Mouse (Mus musculus): ENCODE measurements around the gene Zcchc14.
"Not testable (repeated sequence)": the region's sequence is repeated elsewhere in the genome, so short reads cannot be mapped to it uniquely, and the experiment has no call there.

The Zcchc14 gene

DNA sequence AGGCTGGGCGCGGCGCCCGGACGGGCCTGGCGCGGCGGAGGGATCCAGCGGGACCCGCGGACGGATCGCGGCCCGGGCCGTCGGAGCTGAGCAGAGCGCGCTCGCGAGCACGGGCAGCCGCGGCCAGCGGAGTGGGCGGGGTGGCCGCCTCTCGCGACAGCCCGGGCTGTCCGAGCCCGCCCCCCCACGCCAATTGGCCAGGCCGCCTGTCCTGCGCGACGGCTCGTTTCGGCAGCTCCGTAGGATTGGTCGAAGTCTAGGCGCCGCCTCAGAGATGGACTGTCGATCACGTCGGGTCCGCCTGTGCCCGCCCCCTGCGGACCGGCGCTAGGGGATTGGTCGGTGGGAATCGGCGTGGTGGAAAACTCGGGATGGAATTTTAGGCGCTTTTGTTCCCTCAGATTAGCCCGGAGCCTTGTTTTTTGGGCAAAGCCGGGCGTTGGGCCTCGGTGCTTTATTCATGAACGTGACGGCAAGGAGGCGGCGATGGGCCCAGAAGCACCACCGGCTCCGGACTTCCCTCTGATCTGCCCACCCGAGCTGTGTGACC, at the start of gene Zcchc14:
Gene Zcchc14, minus strand, starts transcription at position 128 of the 550 bp plus-strand sequence.
- peak; percentile 99 for DNase-seq

DNA sequence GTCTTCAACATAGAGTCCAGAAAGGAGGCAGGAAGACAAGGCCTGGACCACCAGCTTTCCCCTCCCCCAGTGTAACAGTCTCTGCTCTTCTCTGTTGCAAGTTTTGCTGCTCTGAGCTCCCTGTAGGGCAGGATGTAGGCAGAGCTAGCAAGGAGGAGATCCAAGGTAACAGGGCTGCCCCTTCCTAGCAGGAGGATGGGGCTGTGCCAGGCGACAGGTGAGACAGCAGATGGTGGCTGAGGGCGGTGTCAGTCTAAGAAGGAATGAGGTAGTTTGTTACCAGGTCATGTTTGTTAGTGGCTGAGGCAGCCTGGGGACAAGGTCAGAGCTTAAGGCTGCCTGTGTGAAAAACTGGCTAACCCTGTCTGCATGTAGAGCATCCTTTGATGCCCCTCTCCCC, 47.2 kb upstream of the Zcchc14 start:
- peak; percentile 98 for DNase-seq

DNA sequence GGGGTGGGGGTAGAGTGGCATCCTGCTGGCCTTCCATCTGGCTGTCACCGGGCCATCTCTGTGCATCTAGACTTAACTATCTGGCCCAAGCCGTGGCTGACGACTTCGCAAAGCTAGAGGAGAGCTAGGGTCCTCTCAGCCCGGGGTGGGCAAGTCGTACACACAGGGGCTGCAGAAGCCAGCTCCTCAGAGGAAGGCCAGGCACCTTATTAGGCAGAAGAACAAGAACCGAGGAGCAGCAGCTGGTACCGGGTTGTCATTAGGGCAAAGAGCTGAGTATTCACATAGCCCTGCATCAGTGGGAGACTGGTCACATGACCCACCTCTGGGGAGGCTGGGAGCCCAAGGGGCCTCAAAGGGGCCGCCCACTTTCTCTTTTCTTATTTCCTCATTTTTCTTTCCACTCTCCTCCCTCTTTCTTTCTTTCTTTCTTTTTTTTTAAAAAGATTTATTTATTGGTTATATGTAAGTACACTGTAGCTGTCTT, 46.0 kb upstream of the Zcchc14 start:
- DNase-seq = no peak

DNA sequence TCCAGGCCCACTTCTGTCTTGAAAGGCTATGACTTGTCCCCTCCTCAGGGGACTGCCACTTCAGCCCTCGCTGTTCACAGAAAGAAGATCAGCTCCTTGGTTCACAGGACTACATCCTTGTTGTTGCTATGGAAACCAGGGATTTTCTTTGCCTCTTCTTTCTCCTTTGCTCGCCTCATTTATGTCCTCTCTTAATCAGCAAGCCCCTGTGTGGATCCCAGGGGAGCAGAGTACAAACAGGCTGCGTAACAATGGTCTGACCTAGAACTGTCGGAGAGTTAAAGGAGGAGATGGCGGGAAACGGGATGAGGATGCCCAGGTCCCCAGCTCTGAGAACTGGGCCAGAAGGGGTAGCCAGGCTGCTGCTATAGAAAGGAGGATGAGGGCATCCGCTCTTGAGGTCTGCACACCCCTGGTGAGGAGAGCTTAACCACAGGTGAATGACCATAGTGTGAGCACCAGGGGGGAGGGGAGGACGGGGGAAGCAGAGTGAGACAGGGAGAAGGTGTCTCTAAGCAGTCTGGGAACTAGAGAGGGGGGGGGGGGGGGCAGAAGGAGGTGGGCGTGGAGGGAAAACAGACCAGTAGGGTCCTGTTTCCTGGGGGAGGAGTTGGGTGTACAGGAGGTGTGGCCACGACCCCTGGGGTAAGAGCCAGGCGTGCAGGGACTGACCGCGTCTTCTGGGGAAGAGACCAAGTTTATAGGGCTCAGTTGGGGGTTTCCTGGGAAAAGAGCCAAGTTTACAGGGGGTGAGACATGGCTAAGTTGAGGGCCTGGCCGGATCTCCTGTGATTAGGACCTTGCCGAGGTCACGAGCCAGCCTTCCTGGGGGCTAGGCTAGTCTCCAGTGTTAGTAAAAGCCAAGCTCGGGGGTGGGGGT, 45.3 kb upstream of the Zcchc14 start:
- peak; percentile 87 for DNase-seq

DNA sequence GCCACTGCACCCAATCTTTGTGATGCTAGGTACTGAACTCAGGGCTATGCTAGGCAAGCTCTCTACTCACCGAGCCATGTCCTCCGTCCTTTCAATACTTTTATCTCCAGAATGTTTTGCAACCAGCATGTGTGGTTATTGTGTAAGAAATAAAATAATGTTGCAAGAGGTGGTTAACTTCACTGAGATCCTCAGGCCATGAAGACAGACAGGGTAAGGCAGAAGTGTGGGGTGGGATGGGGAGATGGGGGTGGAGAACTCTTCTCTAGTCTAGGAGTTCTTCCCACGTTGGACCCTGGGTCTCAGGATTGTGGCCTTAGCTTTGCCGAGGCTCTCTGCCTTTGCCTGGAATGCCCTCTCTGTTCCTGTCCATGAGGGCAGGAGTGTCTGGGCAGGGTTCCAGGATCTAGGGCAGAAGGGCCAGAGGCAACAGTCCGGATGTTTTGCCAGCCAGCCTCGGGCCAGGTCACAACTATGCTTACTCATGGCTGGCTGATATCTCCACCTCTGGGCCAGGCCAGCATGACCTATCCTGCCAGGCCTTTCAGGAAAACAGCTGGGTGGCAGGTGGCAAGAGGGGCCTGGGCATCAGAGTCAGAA, 43.0 kb upstream of the Zcchc14 start:
- no peak for DNase-seq

- DNase-seq = peak; percentile 86
Observed at GRCm38 (mm10) chr8:121694453-121694852, 41.8 kb upstream of the Zcchc14 start.

- no peak for DNase-seq
Observed at GRCm38 (mm10) chr8:121688496-121688895, 35.8 kb upstream of the Zcchc14 start.

GRCm38 (mm10) chr8:121687455-121688161, 34.9 kb upstream of the Zcchc14 start:
- DNase-seq = peak; percentile 60

DNA sequence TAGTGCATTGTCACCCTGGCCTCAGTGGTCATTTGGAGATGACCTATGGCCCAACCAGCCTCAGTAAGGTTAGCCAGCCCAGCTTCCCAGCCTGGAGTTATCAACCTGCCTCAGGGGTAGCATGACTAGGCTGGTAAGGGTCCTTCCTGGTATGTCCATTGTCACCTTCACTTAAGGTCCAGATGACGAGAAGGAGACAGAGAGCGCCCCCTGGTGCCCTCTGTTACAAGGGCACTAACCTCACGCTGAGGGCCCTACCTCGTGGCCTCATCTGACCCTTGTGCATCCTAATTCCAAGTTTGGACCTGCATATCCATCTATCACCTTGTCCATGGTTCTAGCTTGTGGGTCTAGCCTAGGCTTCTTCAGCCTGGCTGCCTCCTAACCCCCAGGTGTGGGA, 32.7 kb upstream of the Zcchc14 start:
- peak; percentile 77 for DNase-seq

DNA sequence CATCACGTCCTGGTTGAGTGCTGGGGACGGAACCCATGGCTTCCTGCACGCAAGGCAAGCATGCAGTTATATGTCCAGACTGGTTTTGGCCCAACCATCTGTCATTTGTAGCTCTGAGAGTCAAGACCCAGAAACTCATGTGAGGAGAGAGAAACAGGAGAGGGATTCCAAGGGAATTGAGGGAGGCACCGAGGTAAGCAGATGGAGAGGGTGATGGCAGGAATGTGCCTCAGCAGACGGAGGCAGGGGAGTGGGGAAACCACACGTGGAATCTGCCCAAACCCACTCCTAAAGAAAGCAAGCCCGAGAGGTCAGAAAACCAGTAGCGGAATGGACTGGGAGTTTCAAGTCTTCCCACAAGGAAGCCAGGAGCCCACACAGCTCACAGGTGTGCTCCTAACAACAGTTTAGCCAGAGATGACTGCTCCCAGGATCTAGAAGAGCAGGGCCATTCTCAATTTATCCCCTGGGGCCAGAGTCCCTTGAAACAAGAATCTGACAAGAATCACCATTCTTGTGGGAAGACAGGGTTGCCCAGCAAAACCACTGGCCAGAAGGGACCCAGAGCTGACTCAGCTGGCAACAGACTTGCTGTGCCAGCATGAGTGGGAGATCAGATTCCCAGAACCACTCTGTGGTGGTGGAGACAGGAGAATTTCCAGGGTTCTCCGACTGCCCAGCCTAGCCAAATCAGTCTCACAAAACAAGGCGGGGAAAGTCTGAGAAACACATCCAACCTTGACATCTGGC, 30.6 kb upstream of the Zcchc14 start:
- DNase-seq = no peak

DNA sequence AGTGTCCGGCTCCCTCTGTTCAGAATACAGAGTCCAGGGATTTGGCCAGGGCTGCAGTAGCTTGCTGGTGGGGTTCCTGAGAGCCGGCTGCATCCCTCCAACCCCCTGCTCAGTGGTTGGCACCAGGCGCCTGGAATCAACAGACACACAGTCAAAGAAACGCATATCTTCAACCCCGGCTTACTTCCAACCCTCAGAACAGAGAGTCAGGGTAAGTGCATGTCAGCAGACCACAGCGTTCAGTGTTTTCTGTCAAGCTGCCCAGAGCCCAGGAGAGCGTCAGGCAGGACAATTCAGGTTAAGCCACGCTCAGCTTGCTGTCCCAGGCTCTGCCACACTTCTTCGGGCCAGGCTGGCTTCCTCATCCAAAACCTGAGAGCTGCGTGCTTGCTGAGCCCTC, 28.8 kb upstream of the Zcchc14 start:
- peak; percentile 64 for DNase-seq

DNA sequence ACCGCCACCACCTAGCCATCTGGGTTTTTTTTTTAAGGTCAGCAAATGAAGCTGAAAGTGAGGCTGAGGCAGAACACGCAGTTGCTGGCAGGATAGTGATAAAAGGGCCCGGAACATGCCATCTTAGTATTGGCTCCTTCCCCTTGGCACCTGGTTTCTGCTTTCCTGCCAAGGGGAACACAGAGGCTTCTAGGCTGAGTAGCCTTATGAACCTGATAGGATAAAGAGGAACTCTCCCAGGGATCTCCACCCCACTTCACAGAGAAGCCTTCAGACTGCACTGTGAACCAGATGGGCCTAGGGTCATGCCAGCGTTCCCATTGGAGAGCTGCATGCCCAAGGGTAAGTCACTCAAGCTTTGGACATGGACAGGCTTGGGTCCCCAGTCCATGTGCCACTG, 28.2 kb upstream of the Zcchc14 start:
- DNase-seq = peak; percentile 81

DNA sequence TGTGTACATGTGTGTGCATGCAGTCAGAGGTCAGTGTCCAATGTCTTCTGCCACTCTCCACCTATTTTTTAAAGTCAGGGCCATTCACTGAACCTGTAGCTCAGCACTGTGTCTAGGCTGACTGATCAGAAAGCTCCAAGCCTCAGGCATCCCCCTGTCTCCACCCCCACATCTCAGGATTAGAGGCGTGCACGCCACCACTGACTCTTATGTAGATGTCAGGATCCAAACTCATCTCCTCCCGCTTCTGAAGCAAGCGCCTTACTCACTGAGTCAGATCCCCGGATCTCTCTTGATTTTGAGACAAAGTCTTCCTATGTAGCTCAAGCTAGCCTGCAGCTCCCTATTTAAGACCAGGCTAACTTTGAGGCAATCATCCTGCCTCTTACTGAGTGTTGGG, 26.0 kb upstream of the Zcchc14 start:
- no peak for DNase-seq

GRCm38 (mm10) chr8:121675701-121676100, 23.0 kb upstream of the Zcchc14 start:
- DNase-seq = no peak

DNA sequence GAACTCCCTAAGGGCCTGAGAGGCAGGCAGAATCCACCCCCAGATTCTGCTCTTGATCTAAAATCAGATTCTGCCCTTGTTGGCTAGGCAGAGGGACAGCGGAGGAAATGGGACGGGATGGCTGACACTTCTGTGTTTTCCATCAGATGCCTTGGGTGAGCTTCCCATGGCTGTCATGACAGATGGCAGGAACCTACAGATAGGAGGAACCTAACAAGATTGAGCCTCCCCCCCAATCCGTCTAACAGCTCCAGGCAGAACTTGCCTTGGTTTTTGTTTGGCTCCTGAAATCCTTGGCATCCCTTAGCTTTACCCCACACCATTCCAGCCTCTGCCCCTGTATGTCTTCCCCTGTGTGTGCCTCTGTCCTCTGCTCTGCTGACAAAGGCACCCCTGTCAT, 22.5 kb upstream of the Zcchc14 start:
- DNase-seq = no peak

- DNase-seq = no peak
Observed at GRCm38 (mm10) chr8:121674524-121674923, 21.8 kb upstream of the Zcchc14 start.

GRCm38 (mm10) chr8:121673917-121674316, 21.2 kb upstream of the Zcchc14 start:
- no peak for DNase-seq

GRCm38 (mm10) chr8:121673153-121673552, 20.5 kb upstream of the Zcchc14 start:
- no peak for DNase-seq

DNA sequence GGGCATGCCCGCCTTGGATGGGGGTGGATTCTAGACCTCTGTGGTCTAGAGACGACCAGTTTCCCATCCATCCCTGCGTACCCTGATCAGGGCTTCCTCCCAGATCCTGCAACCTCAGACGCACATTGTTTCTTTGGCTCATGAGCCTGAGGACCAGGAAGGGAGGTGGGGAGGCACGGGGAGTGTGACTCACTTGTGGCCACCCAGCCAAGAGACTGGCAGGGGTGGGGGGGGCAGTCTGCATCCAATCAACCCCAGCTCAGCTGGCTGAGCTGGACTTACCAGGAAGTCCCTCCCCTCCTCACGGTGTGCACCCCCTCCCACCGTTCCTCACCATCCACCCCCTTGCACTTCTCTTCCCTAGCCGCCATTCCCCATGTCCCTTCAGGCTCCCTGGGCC, 16.5 kb upstream of the Zcchc14 start:
- no peak for DNase-seq

DNA sequence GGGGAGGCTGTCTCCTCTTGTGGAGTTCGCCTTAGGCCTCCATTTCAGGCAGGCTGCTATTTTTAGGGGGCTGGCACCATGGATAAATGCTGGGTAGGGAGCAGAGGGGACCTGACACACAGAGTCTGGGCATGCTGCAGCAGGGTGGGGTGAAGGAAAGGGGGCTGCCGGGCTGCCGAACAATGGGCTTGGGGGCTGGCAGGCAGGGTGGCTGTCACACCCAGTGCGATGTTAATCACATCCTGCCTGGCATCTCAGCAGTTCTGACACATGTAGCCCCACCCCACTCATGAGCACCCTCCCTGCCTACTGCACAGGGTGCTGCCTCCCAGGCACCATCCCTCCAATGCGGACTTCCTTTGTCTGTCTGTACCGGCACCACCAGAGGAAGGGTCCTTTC, 15.9 kb upstream of the Zcchc14 start:
- no peak for DNase-seq

- not testable (repeated sequence) for DNase-seq
Observed at GRCm38 (mm10) chr8:121667936-121668500, 15.3 kb upstream of the Zcchc14 start.

DNA sequence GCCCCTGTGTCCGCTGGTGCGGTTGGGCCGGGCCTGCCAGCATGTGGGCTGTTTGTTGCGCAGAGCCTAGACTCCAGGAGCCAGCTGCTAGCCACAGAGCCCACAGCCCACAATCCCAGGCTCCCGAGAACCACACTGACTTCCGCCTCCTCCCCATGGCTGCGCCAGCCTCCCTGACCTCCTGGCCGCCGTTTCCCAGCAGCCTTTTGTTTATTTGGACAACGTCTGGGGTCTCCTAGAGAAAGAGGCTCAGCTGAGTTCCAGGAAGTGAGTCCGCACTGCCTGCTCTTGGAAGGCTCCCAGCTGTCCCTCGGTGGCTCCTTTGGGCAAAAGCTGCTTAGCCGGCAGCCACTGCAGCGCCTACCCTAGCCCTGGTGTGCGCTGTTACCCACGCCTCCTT, 12.6 kb upstream of the Zcchc14 start:
- DNase-seq = no peak
